Mouse (Mus musculus) cerebellum, postnatal 14 days (tissue): ENCODE data around the gene Gpam.

ENCODE experiments used
- DNase-seq, 2 experiments: peaks; one replicate each; pipeline ENCODE4 v3.0.0; 2021; ENCODE audit warnings: mixed read lengths in 2 of 2

Gene Gpam

DNA sequence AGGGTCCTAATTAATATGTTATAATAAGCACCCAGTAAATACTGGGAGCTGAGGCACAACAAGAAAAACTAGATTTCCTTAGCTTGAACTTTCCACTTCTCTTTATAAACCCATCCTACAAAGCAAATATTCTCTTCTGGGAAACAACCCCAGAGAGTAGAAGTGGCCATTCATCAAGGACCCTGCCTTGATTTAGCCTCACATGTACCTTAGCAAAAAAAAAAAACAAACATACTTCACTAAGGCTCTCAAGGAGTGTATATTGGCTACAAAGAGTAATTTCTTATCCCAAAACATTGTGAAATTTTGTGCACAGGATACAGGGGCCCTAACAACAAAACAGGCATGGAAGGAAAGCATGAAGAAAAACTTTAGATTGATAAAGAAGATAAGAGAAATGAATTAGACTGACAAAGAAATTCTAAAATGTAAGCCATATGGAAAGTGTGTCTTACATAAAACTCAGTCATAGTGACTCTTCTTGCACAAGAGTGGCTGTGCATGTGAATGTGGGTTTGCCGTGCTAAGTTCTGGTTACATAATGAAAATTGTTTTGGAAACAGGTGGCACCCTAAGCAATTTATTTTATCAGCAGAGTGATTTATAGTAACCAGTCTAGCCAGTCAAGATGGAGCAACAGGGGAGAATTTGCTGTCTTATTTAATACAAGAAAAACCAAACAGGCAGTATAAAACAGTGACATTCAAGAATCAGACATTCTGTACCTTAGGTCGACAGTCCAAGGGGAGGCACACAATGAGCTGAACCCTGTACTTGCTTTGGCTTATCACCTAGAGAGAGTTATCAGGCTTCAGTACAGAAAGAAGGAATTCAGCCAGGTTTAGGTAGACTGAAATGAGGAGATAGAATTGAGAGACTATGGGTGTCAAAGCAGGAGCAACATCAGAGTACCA lies 26.6 kb downstream of the Gpam start:
- DNase-seq, result no peak

DNA sequence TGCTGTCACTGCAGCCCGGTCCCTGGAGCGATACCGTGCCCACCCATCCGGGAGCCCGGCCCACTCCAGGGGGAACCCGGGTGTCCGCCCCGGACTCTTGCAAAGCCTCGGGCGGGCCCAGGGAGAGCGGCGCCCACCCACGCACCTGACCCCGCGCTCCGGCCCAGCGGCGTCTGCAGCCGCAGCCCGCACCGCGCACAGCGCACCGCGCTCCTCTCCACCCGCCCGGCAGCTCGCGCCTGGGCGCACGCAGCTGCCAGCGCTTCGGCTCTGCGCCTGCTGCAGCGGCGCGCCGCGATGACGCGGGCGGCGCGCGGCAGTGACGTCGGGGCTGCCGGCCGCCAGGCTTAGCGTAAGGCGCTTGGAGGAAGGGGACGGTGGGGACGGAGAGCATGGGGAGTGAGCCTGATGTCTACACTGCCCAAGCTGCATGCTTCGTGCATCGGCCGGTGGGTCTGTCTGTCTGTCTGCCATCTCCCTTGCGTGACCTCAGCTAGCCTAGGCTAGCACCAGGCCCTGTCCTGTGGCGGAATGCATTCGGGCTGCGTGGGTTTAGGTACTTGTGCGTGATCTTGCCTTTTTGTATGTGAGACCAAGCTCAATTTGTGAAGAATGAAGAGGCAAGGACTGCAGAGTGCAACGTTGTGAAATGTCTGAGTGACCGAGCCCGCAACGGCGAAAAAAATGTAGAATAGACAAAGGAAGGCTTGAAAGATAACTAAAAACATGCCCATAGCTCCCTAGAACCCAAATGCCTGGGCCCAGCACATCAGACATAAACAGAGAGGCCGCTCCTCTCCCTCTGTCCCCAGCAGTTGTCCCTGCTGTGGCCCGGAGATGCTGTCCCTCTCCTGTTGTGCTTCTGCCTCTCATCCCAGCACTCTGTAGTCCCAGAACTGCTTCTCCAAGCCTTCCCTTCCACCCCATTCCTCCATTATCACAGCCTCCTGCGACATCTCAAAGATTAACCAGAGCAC lies 27.6 kb downstream of the Gpam start:
- DNase-seq, result peak; percentile 92 to 95

DNA sequence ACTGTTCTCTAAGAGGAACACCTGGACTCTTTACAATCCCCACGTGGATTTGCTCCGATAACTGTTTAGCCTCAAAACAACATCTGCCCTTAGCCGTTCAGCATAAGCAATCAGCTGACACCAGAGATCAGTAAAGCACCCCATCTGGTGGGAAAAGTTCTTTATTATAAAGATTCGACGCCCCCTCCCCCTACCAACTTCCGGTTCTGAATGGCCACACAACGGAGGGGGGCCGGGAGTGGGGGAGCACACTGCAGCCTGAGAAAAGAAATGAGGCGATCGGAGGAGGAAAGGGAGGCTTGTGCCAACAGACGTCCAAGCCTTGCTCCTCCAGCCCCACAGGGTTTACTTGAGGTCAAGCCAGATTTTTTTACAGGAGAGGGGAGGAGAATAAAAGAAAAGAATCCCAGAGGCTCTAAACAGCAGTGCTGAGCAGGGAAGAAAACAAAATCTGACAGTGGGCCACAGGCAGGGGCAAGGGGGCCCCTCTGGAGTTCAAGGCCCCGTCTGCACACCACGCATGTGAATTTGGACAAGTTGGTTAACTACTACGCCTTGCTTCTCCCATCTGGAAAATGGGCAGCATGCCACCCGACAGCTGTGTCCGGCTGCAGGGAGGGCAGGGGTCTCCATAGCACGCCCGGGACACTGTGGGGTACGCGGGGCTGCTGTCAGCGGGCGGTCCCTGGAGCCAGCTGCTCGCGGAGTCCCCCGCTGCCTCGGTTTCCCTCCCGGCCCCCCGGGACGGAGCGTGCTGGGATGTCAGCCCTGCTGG lies 28.4 kb downstream of the Gpam start:
- peak in 1 of 2 experiments; percentile 79 for DNase-seq

DNA sequence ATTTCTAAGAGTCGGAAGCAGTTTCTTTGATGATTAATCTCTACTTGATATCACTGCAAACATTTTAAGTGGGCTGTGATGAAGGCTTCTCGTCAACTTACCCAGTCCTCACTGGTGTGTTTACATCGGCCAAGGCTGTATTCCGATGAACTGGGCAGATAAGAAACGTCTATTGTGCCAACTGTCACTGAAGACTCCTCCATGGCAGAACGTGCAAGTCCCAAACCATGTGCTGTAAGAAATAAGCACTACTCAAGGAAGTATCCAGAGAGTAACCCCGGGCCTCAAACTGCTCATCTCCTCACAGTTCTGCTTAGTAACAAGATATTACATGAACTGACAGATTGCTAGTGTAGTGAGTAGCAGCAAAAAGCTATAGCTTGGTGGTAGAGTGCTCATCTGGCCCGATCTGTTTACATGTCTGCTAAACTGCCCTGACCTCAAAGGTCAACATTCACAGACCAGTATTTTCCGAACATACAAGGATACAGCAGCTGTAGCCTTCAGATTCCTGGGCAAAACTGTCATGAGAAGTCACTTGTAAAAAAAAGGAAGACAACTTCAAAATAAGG lies 29.6 kb downstream of the Gpam start:
- DNase-seq, result no peak

DNA sequence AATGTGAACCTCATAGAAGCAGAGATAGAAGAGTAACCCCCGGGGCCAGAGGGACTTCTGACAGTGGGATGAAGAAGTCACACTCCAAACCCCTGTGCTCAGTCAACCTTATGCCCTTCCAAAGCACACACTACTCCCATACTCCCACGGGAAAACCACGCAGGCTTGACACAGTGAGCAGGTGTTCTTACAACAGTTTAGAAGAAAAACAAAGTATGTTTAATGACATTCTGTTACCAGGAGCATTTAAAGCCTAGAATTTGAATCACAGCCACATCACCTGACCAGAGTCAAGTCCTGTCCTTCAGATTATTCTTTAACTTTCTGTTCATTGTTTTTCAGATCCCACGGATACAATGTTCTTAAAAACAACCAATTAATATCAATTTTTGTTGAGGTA lies 30.4 kb downstream of the Gpam start:
- no peak for DNase-seq

DNA sequence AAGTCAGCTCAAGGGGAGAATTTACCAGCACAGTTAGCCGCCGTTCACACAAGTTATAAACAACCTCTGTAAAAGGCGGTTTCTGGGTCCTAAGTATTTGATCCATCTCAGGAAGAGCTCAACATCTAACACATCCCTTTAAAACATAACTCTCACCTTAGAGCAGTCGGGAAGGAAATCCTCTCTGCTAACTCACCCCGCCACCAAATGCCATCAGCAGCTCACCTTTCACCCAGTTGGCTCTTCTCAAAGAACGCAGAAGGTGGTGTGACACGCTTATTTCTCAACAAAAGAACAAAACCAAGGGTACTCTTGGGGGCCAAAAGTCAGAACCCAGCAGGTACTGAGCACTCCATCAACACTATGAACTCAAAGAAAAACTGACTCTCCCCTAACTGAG lies 31.5 kb downstream of the Gpam start:
- no peak for DNase-seq

DNA sequence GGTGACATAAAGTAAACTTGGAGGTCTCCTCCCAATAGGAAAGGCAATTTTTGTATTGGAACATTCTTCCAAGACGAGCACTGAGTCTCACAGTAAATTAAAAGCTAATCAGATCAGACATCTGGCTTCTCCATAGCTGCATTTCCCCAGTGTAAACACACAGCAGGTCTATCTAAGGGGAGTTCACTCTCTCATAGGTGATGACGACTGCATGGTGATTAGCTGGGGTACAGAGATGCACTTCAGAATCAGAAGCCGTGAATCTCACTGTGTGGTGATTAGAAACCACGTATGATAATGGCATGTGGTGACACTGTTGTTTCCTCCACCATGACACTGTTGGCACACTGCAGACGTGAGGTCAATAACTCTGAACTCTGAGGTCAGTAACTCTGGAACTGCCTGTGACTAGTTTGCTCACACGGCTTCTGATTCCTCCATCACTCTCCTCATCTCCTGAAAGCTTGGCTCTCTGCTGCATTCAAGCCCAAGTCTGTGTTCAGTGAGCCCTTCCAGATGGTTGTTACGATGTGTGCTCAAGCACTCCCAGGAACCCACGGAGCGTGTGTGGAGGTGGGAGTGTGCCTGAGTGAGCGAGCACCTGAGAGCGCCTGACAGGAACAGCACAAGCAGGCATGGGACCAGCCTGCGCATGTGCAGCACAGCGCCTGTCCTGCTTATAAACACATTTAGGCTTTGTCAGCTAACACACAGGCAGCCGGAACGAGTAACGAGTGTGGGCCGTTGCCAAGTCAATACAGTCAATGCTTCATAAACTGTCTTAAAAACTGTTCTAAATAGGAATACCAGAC lies 35.2 kb downstream of the Gpam start:
- DNase-seq, result no peak

DNA sequence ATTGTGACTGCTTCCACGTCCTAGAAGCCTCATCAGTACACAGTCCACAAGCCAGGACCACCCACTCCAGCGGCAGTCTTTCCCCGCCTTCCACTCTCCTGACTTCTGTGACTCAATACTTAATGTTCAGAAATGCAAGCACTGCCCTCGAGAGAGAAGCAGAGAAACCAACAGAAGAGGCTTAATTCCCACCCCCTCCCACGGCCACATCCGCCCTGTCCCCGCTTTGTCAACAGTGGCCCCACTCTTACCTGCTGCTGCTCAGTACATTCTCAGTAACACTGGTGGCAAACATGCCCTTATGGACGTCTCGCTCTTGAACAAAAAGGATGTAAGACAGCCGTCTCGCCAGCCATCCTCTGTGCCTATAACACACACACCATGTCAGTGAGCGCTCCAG lies 36.2 kb downstream of the Gpam start:
- no peak for DNase-seq

DNA sequence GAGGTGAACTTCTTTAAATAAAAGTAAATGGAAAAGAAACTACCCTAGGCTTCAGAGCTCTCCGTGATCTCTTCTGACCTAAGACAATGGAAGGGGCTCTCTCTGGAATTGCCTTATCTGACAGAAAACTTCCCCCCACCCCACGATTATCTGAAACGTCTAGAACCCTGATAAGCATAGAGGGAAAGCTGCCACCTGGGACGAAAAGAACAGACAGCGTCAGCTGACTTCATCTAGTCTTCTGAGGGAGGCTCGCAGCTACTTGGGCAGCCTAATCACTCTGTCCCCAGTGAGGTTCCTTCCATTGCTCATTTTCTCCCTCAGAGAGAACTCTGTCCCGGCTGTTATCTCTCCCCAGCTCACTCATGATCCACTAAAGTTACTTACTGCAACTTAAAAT lies 36.9 kb downstream of the Gpam start:
- DNase-seq, result no peak

DNA sequence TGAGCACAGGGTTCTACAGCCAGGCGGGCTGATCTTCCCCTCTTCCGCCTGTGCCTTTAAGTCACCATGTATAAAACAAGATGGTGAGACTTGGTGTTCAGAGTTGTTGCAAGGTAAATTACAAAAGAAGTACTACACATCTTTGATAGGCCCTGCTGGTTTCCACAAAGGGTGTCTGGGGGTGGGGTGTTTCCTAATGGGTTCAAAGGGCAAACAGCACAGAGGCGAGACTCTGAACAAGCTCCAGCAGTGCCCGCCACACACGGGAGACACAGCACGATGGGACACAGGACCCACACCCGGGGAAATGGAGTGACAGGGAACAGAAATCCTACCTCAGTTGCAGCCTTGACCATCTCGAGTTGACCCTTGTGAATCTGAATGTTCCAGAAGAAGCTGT lies 39.3 kb downstream of the Gpam start:
- no peak for DNase-seq

DNA sequence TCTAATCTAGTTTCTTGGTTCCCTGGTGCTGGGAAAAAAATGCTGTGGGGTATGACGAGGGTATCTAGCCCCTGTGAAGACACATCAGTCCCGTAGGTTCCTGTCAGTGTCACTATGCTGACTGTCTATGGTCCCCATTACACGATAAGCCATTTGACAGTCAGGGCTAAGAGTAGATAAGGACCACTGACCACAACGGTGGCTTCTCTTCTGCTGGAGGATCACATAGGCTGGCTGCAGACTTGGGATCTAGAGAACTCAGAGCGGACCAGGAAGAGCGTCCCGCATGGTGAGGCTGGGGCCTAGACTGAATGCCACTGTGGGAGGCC lies 41.2 kb downstream of the Gpam start:
- no peak for DNase-seq

DNA sequence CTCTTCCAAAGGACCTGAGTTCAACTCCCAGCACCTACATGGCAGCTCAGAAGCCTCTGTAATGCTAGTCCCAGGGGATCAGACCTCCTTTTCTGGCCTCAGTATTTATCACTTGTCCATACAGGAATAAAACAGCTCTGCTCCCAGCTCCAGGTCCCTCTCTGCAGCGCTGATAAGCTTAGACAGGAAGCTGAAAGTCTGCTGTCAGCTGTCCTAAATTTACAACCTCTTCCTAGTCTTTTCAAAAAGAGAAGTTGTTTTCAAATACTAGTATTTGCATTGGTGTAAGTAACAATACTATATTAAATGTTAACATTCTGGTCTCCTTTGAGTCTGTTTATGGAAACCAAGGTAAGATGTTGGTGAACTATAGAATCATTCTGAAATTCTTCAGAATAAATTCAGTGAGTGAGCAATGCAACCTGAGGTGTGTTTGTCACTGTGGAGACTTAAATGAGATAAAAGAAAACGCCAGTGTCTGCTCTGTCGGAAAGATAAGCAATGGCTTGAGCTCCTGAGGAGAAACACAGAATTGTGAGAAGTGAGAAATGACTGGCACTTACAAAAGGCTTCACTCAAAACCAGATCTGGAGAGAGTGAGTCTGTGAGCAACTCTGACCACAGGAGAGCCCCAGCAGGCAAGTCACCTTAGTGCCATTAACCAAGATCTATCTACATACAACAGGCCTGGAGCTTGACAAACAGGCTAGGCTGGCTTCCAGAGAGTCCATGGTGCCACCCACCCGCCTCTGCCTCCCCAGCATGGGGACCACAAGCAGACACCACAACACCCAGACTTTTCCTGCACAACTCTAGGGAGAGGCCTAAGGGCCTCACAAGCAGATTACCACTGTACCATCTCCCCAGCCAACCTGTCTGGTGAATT lies 41.8 kb downstream of the Gpam start:
- no peak for DNase-seq

DNA sequence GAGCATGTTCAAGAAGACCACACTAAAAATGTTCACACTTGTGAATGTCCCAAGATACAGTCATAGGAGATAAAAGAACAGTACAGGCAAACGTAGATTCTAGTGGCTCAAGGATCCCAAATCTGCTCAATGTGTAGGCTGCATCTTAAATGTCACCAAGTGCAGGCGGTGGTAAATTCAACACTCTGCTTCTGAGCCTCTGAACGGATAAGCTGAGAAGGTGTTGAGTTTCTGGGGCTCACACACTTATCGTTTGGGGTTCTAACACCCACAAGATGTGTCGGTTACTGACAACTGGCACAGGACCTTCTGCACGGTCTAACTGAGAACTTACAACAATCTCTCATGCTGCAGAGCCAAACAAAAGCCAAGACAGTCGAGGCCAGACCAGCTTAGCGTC lies 50.2 kb downstream of the Gpam start:
- no peak for DNase-seq

DNA sequence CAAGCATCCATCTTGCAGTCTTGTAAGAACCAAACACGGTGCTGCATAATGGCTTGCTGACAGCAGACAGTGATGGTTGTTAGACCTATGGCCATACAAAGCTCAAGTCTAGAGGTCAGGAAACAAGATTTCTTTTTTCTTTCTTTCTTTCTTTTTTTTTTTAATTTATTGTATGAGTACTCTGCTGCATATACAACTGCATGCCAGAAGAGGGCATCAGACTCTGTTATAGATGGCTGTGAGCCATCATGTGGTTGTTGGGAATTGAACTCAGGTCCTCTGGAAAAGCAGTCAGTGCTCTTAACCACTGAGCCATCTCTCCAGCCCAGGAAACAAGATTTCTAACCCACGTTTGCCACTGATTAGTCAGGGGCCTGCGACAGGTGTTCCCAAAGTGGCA lies 54.0 kb downstream of the Gpam start:
- no peak for DNase-seq

DNA sequence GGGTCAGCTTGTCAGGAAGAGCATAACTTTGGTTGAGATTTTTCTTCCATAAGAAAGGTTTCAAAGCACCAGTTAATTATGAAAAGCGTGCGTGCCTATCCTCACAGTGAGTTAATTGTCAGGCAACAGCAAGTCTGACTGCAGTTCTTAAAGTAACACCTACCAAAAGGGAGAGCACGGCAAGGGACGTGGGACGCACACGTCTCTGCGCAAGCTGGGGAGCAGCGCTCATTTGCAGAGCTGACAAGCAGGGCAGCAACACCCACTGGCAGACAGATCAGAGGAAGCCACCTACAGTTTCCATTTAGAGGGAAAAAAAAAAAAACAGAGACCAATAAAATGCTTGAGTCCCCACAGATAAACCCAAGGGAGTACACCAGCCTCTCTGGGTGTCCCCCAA lies 58.0 kb downstream of the Gpam start:
- no peak for DNase-seq

DNA sequence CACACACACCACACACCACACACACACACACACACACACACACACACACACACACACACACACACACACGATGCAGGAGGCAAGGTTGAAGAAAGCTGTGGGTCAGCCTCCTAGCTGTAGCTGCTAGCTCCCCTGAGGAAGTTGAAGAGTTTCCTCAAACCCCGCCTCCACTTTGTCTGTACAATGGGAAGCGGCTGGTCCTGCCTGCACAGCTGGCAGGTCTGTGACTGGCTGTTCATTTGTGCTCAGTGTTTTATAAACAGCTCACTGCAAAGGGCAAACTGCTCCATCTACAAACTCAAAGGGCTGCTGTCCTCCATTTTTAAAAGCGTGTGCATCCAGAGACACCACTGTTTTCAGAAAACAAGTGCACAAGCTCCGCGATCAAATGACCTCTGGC lies 63.8 kb downstream of the Gpam start:
- no peak for DNase-seq

DNA sequence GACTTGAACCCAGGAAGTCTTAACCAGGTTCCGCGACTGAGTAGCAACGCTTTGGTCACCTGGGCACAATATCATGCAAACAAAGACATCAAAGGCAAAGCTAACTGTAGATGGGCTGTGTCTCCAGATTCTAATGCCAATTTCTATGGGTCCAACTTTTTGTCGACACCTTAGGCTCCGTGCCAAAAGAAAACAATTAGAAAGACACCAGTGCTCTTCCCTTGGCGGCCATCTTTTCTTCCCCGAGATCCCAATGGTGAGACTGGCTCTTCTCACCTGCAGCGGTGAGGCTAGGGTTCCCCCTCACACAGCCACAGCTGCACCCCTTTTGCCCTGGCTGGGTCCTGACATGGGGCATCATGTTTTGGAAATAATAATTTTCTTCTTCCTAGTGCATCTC lies 64.5 kb downstream of the Gpam start:
- peak in 1 of 2 experiments; percentile 7 for DNase-seq

DNA sequence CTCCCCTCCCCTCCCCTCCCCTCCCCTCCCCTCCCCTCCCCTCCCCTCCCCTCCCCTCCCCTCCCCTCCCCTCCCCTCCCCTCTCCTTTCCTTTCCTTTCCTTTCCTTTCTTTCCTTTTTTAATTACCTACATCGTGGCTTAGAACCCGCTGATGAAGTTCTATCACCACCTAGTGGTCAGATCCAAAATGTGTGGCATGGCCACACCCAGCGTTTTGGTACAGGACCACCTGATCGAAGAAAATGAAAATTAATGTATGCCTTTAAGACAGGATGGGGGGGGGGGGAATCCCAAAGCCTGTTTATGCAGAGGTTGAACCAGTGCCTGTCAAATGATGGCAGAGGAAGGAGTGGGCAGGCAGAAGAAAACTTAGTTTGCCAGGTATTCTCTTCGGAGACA lies 65.1 kb downstream of the Gpam start:
- peak; percentile 75 to 80 for DNase-seq

DNA sequence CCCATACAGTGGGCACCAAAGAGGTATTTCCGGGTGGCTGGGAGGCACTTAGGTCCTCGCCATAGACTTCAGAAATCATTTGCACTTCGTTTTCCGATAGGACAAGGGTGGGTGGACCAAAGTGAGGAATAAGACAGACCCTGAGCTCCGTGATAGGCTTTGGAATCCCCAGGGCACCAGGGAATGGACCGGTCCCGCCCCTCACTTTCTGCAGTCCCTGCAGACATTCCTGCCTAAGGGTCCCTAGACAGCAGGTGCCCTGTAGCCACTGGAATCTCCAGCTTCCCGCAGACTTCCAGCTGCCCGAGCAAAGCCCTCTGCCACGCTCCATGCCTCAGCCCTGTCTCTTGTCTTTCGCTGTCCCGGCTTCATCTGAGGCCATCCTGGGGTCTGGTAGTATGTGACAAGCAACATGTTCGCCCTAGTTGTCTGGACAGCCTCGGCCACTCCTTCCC lies 65.6 kb downstream of the Gpam start:
- DNase-seq, result peak; percentile 27 to 38

DNA sequence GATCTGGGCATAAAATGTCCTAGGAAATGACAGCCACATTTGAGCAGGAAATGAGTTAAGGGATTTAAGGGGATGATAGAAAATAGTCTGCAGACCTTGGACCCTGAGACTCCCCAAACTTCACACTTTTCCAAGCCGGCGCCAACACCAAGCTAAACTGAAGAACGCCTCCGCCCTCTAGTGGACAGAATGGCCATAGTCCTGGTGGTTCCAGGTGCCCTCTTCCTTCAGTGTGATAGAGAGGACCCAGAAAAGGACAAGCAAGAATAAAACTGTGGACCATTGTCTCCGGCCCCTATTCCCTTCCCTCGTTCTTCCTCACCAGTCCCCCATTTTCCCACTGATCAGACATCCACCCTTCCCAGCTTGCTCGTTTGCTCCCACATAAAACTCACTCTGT lies 66.1 kb downstream of the Gpam start:
- DNase-seq, result peak; percentile 90 to 94

DNA sequence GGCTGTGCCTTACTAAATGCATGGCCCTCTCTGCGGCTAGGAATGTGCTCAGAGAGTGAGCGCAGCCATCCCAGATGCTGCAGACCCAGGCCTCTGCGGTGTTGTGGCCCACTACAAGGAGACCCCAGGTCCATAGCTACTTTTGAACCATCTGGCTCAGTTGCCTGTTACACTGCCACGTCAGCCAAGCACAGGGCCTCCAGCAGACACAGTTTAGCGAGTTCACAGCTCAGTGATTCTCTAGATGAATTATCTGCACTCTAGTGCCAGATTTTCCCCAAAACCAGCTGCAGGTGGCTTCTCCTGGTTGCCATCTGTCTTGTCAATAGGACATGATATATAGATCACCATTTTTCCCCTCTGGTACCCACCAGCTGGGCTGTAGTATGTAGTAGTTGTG lies 69.6 kb downstream of the Gpam start:
- peak; percentile 16 for DNase-seq
